Mouse (Mus musculus): Measurements from ENCODE around the gene Chst8.
A peak's percentile ranks its signal among the peaks of the same experiment; 100 is the strongest.

Chst8 gene

GRCm38 (mm10) chr7:34669336-34669735 is 143.2 kb downstream of the Chst8 start:
- DNase-seq (ENCODE audit: low spot score in 2 of 2) = no peak

- DNase-seq (ENCODE audit: low spot score in 2 of 2) = no peak
Measured at GRCm38 (mm10) chr7:34667874-34668273, 144.6 kb downstream of the Chst8 start.

- no peak for DNase-seq (ENCODE audit: low spot score in 2 of 2)
Measured at GRCm38 (mm10) chr7:34663145-34663544, 149.4 kb downstream of the Chst8 start.

- no peak for DNase-seq (ENCODE audit: low spot score in 2 of 2)
Measured at GRCm38 (mm10) chr7:34662227-34662626, 150.3 kb downstream of the Chst8 start.

- DNase-seq (ENCODE audit: low spot score in 2 of 2) = no peak
Measured at GRCm38 (mm10) chr7:34659386-34660085, 153.0 kb downstream of the Chst8 start.

- DNase-seq (ENCODE audit: low spot score in 2 of 2) = no peak
Measured at GRCm38 (mm10) chr7:34656632-34657031, 155.9 kb downstream of the Chst8 start, which contains the start of gene Kctd15. Gene Kctd15 (minus strand): TSS chr7:34656732.

GRCm38 (mm10) chr7:34655086-34655839 is 157.2 kb downstream of the Chst8 start:
- peak; percentile 38 to 43 for DNase-seq (ENCODE audit: low spot score in 2 of 2)

- DNase-seq (ENCODE audit: low spot score in 2 of 2) = no peak
Measured at GRCm38 (mm10) chr7:34654441-34655085, 157.9 kb downstream of the Chst8 start.

GRCm38 (mm10) chr7:34653731-34654440 is 158.6 kb downstream of the Chst8 start:
- DNase-seq (ENCODE audit: low spot score in 2 of 2) = no peak

GRCm38 (mm10) chr7:34652751-34653502 is 159.6 kb downstream of the Chst8 start:
- no peak for DNase-seq (ENCODE audit: low spot score in 2 of 2)

GRCm38 (mm10) chr7:34651381-34651780 is 161.1 kb downstream of the Chst8 start:
- DNase-seq (ENCODE audit: low spot score in 2 of 2) = no peak

GRCm38 (mm10) chr7:34647052-34647451 is 165.5 kb downstream of the Chst8 start:
- no peak for DNase-seq (ENCODE audit: low spot score in 2 of 2)

GRCm38 (mm10) chr7:34646144-34646795 is 166.2 kb downstream of the Chst8 start:
- DNase-seq (ENCODE audit: low spot score in 2 of 2) = no peak

GRCm38 (mm10) chr7:34645623-34646022 is 166.9 kb downstream of the Chst8 start:
- no peak for DNase-seq (ENCODE audit: low spot score in 2 of 2)

GRCm38 (mm10) chr7:34644591-34644990 is 167.9 kb downstream of the Chst8 start:
- no peak for DNase-seq (ENCODE audit: low spot score in 2 of 2)

- no peak for DNase-seq (ENCODE audit: low spot score in 2 of 2)
Measured at GRCm38 (mm10) chr7:34643329-34643728, 169.2 kb downstream of the Chst8 start.

GRCm38 (mm10) chr7:34641968-34642367 is 170.5 kb downstream of the Chst8 start:
- DNase-seq (ENCODE audit: low spot score in 2 of 2) = no peak

- no peak for DNase-seq (ENCODE audit: low spot score in 2 of 2)
Measured at GRCm38 (mm10) chr7:34639798-34640197, 172.7 kb downstream of the Chst8 start.

- DNase-seq (ENCODE audit: low spot score in 2 of 2) = no peak
Measured at GRCm38 (mm10) chr7:34636661-34637060, 175.8 kb downstream of the Chst8 start.

- DNase-seq (ENCODE audit: low spot score in 2 of 2) = no peak
Measured at GRCm38 (mm10) chr7:34632966-34633742, 179.4 kb downstream of the Chst8 start.
